Mouse (Mus musculus): ENCODE measurements around the gene C530008M17Rik. TPM values are rescaled to one million over a fixed set of nuclear protein-coding genes. Genes with fewer than 3 reads are reported as not detected.

Gene C530008M17Rik
- total RNA-seq, 2 experiments from 2014 or later = 2.4 to 2.7 TPM

GRCm38 (mm10) chr5:76661310-76661709 lies 5.0 kb downstream of the C530008M17Rik start:
- no peak for DNase-seq
- intact Hi-C loops (cut with DNase I) = no loop called here

GRCm38 (mm10) chr5:76664936-76665335 lies 8.6 kb downstream of the C530008M17Rik start:
- intact Hi-C loops (cut with DNase I) = no loop called here
- DNase-seq = no peak

GRCm38 (mm10) chr5:76665421-76665820 lies 9.1 kb downstream of the C530008M17Rik start:
- intact Hi-C loops (cut with DNase I) = no loop called here
- DNase-seq = no peak

- intact Hi-C loops (cut with DNase I) = no loop called here
- no peak for DNase-seq
These were observed 9.9 kb downstream of the C530008M17Rik start for GRCm38 (mm10) chr5:76666026-76666756.

- DNase-seq = no peak
- intact Hi-C loops (cut with DNase I) = no loop called here
These were observed 11.8 kb downstream of the C530008M17Rik start for GRCm38 (mm10) chr5:76668118-76668517.

GRCm38 (mm10) chr5:76668547-76668946 lies 12.2 kb downstream of the C530008M17Rik start:
- DNase-seq = no peak
- intact Hi-C loops (cut with DNase I) = no loop called here

GRCm38 (mm10) chr5:76670183-76670582 lies 13.9 kb downstream of the C530008M17Rik start:
- intact Hi-C loops (cut with DNase I) = no loop called here
- DNase-seq = no peak

- intact Hi-C loops (cut with DNase I) = no loop called here
- no peak for DNase-seq
These were observed 17.8 kb downstream of the C530008M17Rik start for GRCm38 (mm10) chr5:76674022-76674653.

- intact Hi-C loops (cut with DNase I) = no loop called here
- no peak for DNase-seq
These were observed 19.1 kb downstream of the C530008M17Rik start for GRCm38 (mm10) chr5:76675369-76675768.

- intact Hi-C loops (cut with DNase I) = no loop called here
- no peak for DNase-seq
These were observed 24.6 kb downstream of the C530008M17Rik start for GRCm38 (mm10) chr5:76680959-76681358.

- DNase-seq = no peak
- intact Hi-C loops (cut with DNase I) = no loop called here
These were observed 25.8 kb downstream of the C530008M17Rik start for GRCm38 (mm10) chr5:76681895-76682656.

GRCm38 (mm10) chr5:76683455-76683854 lies 27.1 kb downstream of the C530008M17Rik start:
- intact Hi-C loops (cut with DNase I) = no loop called here
- DNase-seq = no peak

- intact Hi-C loops (cut with DNase I) = no loop called here
- no peak for DNase-seq
These were observed 28.6 kb downstream of the C530008M17Rik start for GRCm38 (mm10) chr5:76684658-76685605.

- intact Hi-C loops (cut with DNase I) = no loop called here
- DNase-seq = no peak
These were observed 31.8 kb downstream of the C530008M17Rik start for GRCm38 (mm10) chr5:76687961-76688600.

GRCm38 (mm10) chr5:76688643-76689042 lies 32.3 kb downstream of the C530008M17Rik start:
- intact Hi-C loops (cut with DNase I) = no loop called here
- DNase-seq = no peak

- intact Hi-C loops (cut with DNase I) = no loop called here
- DNase-seq = no peak
These were observed 33.9 kb downstream of the C530008M17Rik start for GRCm38 (mm10) chr5:76690177-76690593.

GRCm38 (mm10) chr5:76691251-76691650 lies 34.9 kb downstream of the C530008M17Rik start:
- intact Hi-C loops (cut with DNase I) = no loop called here
- DNase-seq = no peak

- no peak for DNase-seq
- intact Hi-C loops (cut with DNase I) = no loop called here
These were observed 35.6 kb downstream of the C530008M17Rik start for GRCm38 (mm10) chr5:76691706-76692424.

GRCm38 (mm10) chr5:76697536-76697935 lies 41.2 kb downstream of the C530008M17Rik start:
- intact Hi-C loops (cut with DNase I) = no loop called here
- no peak for DNase-seq

Data from heart, postnatal 36 days (tissue).